Comparison of ENCODE assay signal across 8 mouse cellular contexts in the genomic region with DNA sequence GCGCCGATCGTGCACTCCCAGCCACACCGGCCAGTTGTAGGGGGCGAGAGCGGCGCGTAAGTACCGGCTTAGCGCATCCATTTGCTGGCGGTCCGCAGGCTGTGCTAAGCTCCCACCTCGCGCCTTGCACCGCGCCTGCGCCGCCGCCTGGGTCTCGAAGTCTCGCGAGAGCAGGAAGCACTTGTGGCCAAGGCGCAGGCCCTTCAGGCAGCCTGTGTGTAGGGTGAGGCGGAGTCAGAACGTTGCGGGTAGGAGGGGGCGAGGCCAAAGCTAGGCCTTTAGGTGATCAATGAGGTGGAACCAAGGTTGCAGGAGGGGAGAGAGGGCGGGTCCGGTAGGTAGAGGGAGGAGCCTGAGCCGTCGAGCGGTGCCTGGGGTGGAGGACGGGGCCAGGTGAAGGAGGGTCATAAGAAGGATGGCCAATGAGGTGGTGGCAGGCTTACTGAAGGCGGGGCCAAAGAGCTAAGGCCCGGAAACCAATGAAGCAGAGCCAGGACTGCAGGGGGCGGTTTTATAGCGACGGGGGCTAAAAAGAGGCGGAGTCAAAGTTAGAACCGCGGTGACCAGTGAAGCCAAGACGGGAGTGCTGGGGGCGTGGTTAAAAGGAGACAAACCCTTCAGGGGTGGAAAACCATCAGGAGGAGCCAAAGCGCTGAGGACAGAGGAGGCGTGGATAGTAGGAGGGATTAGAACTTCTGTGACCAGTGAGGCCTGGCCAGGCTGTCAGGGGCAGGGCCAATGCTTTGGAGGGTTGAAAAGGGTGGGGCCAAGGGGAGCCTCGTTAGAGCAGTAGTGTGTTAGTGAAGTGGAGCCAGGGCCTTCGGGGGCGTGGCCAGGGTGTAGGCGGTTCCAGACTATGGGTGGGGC. TPM values are rescaled to one million over a fixed set of nuclear protein-coding genes. Genes with fewer than 3 reads are reported as not detected.
DNase-seq lines count a peak whose midpoint lies in the region; ATAC-seq and TF ChIP-seq lines count a peak whose summit lies in the region.

No protein-coding gene starts in this region.

- peak overlapping the region; percentile 97 for H3K9ac ChIP-seq in forebrain, embryonic 16.5 days (replicated peaks; ENCODE audit: low read depth, low read length)
- peak overlapping the region; percentile 91 for H3K9ac ChIP-seq in lung, embryonic 14.5 days

- peak; percentile 98 for TF ChIP-seq POLR2A in olfactory bulb, adult 2 months (IDR thresholded peaks at IDR 0.05; ENCODE audit: insufficient read depth, low read depth, low read length)
- TF ChIP-seq POLR2A in thymus, adult 2 months (IDR thresholded peaks at IDR 0.05; ENCODE audit: control insufficient read depth, extremely low read depth, insufficient read depth, low read length, poor library complexity): peak; percentile 89

- no peak for TF ChIP-seq CTCF in G1E (IDR thresholded peaks at IDR 0.05; ENCODE audit: low read depth, low read length)
- peak; percentile 47; the same call in 1 of the 2 replicates for TF ChIP-seq CTCF in layer of hippocampus, adult 2 months (conservative IDR thresholded peaks at IDR 0.05)
- TF ChIP-seq CTCF in lung, embryonic 14.5 days (IDR thresholded peaks at IDR 0.05; ENCODE audit: low read depth): 0 out of 2 replicates have a peak, but pooled peaks have one; percentile 1
- peak; percentile 12; the same call in 1 of the 2 replicates for TF ChIP-seq CTCF in olfactory bulb, adult 2 months (IDR thresholded peaks at IDR 0.05; ENCODE audit: insufficient read depth, low read depth, low read length)
- no peak for TF ChIP-seq CTCF in thymus, adult 2 months (IDR thresholded peaks at IDR 0.05; ENCODE audit: borderline replicate concordance, control insufficient read depth, extremely low read depth, insufficient read depth, low read length, poor library complexity)

- WGBS in forebrain, embryonic 16.5 days: under 1% methylated on average over 49 of the region's 49 CpGs
- 1% methylated on average over 49 of the region's 49 CpGs for WGBS in lung, embryonic 14.5 days
- WGBS in olfactory bulb, adult 2 months: under 1% methylated on average over 49 of the region's 49 CpGs
- 1% methylated on average over 49 of the region's 49 CpGs for WGBS in thymus, adult 2 months

- H3K4me3 ChIP-seq in G1E (ENCODE audit: low read depth, low read length): peak overlapping the region; percentile 87
- H3K4me3 ChIP-seq in forebrain, embryonic 16.5 days (replicated peaks; ENCODE audit: low read length): peak overlapping the region; percentile 78
- peak overlapping the region; percentile 85 for H3K4me3 ChIP-seq in layer of hippocampus, adult 2 months
- peak overlapping the region; percentile 72 for H3K4me3 ChIP-seq in lung, embryonic 14.5 days (ENCODE audit: low read depth, low read length)
- H3K4me3 ChIP-seq in olfactory bulb, adult 2 months (ENCODE audit: insufficient read depth, low read depth, low read length): peak overlapping the region; percentile 83
- H3K4me3 ChIP-seq in thymus, adult 2 months (ENCODE audit: control insufficient read depth, insufficient read depth, low read length): peak overlapping the region; percentile 86

- H3K4me2 ChIP-seq in forebrain, embryonic 16.5 days (ENCODE audit: low read length): peak overlapping the region; percentile 87
- H3K4me2 ChIP-seq in lung, embryonic 14.5 days: peak overlapping the region; percentile 88

- H3K9me3 ChIP-seq in G1E (replicated peaks): no peaks in the 10 kb centered on the region
- no peaks in the 10 kb centered on the region for H3K9me3 ChIP-seq in forebrain, embryonic 16.5 days (ENCODE audit: control insufficient read depth, low read length)
- H3K9me3 ChIP-seq in lung, embryonic 14.5 days (ENCODE audit: low read depth, low read length): no peaks in the 10 kb centered on the region

- peak; percentile 96 for DNase-seq in G1E (ENCODE audit: low spot score)
- peak; percentile 98 to 99 for DNase-seq in cerebellum, adult 18-20 months
- peak; percentile 92 to 95 for DNase-seq in heart, postnatal 36 days
- peak; percentile 92 to 97 for DNase-seq in layer of hippocampus, adult 2 months (ENCODE audit: low spot score in 2 of 2)
- DNase-seq in lung, embryonic 14.5 days: peak; percentile 99
- peak; percentile 94 for DNase-seq in thymus, adult 2 months

- H3K27ac ChIP-seq in forebrain, embryonic 16.5 days (ENCODE audit: low read length): peak overlapping the region; percentile 95
- H3K27ac ChIP-seq in layer of hippocampus, adult 2 months: peak overlapping the region; percentile 96
- H3K27ac ChIP-seq in lung, embryonic 14.5 days (ENCODE audit: low read depth): peak overlapping the region; percentile 90
- peak overlapping the region; percentile 95 for H3K27ac ChIP-seq in olfactory bulb, adult 2 months (ENCODE audit: insufficient read depth, low read depth, low read length)
- H3K27ac ChIP-seq in thymus, adult 2 months (ENCODE audit: control insufficient read depth, insufficient read depth, low read length): no peak overlapping the region

- peaks cover 7% of the 10 kb centered on the region for H3K36me3 ChIP-seq in G1E (replicated peaks)
- no peaks in the 10 kb centered on the region for H3K36me3 ChIP-seq in forebrain, embryonic 16.5 days (ENCODE audit: control insufficient read depth, insufficient read depth)
- H3K36me3 ChIP-seq in lung, embryonic 14.5 days (ENCODE audit: insufficient read depth): no peaks in the 10 kb centered on the region
- H3K36me3 ChIP-seq in thymus, adult 2 months (ENCODE audit: control insufficient read depth, insufficient read depth, low read length): no peaks in the 10 kb centered on the region

- ATAC-seq in G1E (ENCODE audit: extremely low read depth, insufficient number of reproducible peaks, low FRiP score, poor library complexity, severe bottlenecking): peak; percentile 90
- peak; percentile 94 for ATAC-seq in forebrain, embryonic 16.5 days
- ATAC-seq in lung, embryonic 14.5 days (ENCODE audit: insufficient read depth): peak; percentile 93

- peaks cover 36% of the 10 kb centered on the region for H3K27me3 ChIP-seq in G1E (ENCODE audit: insufficient read depth, low read length)
- no peaks in the 10 kb centered on the region for H3K27me3 ChIP-seq in forebrain, embryonic 16.5 days (replicated peaks; ENCODE audit: control insufficient read depth, insufficient read depth, low read length)
- peaks cover 7% of the 10 kb centered on the region; the same call in 1 of the 2 replicates for H3K27me3 ChIP-seq in lung, embryonic 14.5 days (ENCODE audit: insufficient read depth, low read length)
- H3K27me3 ChIP-seq in thymus, adult 2 months (ENCODE audit: control insufficient read depth, insufficient read depth, low read length): peaks cover 3% of the 10 kb centered on the region; the same call in 1 of the 2 replicates

- H3K4me1 ChIP-seq in G1E (ENCODE audit: insufficient read depth, low read depth, low read length): peaks cover 27% of the 10 kb centered on the region
- H3K4me1 ChIP-seq in forebrain, embryonic 16.5 days (replicated peaks; ENCODE audit: control insufficient read depth, insufficient read depth, low read length): peaks cover 14% of the 10 kb centered on the region
- H3K4me1 ChIP-seq in lung, embryonic 14.5 days (ENCODE audit: insufficient read depth): peaks cover 10% of the 10 kb centered on the region; the same call in 1 of the 2 replicates
- H3K4me1 ChIP-seq in olfactory bulb, adult 2 months (ENCODE audit: control insufficient read depth, insufficient read depth, low read length): peaks cover 26% of the 10 kb centered on the region
- peaks cover 14% of the 10 kb centered on the region for H3K4me1 ChIP-seq in thymus, adult 2 months (replicated peaks; ENCODE audit: control insufficient read depth, insufficient read depth, low read length)

- intact Hi-C loops in heart, postnatal 36 days (cut with DNase I): loop anchor here (2.0 to 10.0 kb wide), 5 partner anchors 43 to 1730 kb away; a partner anchor contains a TSS

RNA-seq across cellular contexts. Expression of a gene that starts 1.7 kb away (rescaled TPM):
- total RNA-seq in G1E (2014; fragmentation: Nextera tagmentation): 3.1 and 5.3 TPM in 2 replicates
- total RNA-seq in G1E (2017): 2.6 and 3.3 TPM in 2 replicates
- 1.8 and 2.2 TPM in 2 replicates for polyA plus RNA-seq in G1E (2012)
- polyA plus RNA-seq in forebrain, embryonic 16.5 days (2015; fragmentation: Nextera tagmentation; extraction: Ambion mirVana): 3.5 and 4.4 TPM in 2 replicates
- under 1 TPM; 0.75 to 0.84 TPM for total RNA-seq in heart, postnatal 36 days (2021)
- total RNA-seq in layer of hippocampus, adult 2 months (2021): 1 to 10 TPM; 3.0 to 3.5 TPM
- polyA plus RNA-seq in lung, embryonic 14.5 days (2014; fragmentation: Nextera tagmentation; extraction: Ambion mirVana): 1.8 TPM in 2 replicates
- not detected in 2 replicates for polyA plus RNA-seq in olfactory bulb, adult 2 months (2012; ENCODE audit: insufficient read depth, insufficient read length, low replicate concordance, missing spikeins)
- 2.3 and 3.1 TPM in 2 replicates for polyA plus RNA-seq in thymus, adult 2 months (2012; rRNA removed)

RNA-seq across cellular contexts. Expression of a gene that starts 5.0 kb away (rescaled TPM):
- 0.08 TPM in 1 of 2 replicates, not detected in the other for total RNA-seq in G1E (2014; fragmentation: Nextera tagmentation)
- under 0.01 and 0.11 TPM in 2 replicates for total RNA-seq in G1E (2017)
- polyA plus RNA-seq in G1E (2012): 0.13 and 0.20 TPM in 2 replicates
- 20.4 and 26.5 TPM in 2 replicates for polyA plus RNA-seq in forebrain, embryonic 16.5 days (2015; fragmentation: Nextera tagmentation; extraction: Ambion mirVana)
- 1 to 10 TPM in 1 of 2 experiments, under 1 TPM in 1; 1.00 to 1.5 TPM for total RNA-seq in heart, postnatal 36 days (2021)
- 100 to 1,000 TPM; 647 to 698 TPM for total RNA-seq in layer of hippocampus, adult 2 months (2021)
- 1.3 and 1.6 TPM in 2 replicates for polyA plus RNA-seq in lung, embryonic 14.5 days (2014; fragmentation: Nextera tagmentation; extraction: Ambion mirVana)
- 51.0 and 92.9 TPM in 2 replicates for polyA plus RNA-seq in olfactory bulb, adult 2 months (2012; ENCODE audit: insufficient read depth, insufficient read length, low replicate concordance, missing spikeins)
- 1.1 and 1.9 TPM in 2 replicates for polyA plus RNA-seq in thymus, adult 2 months (2012; rRNA removed)

RNA-seq across cellular contexts. Expression of a gene that starts 43.8 kb away (rescaled TPM):
- not detected in 2 replicates for total RNA-seq in G1E (2014; fragmentation: Nextera tagmentation)
- total RNA-seq in G1E (2017): not detected in 2 replicates
- not detected in 2 replicates for polyA plus RNA-seq in G1E (2012)
- not detected in 2 replicates for polyA plus RNA-seq in forebrain, embryonic 16.5 days (2015; fragmentation: Nextera tagmentation; extraction: Ambion mirVana)
- not detected for total RNA-seq in heart, postnatal 36 days (2021)
- not detected for total RNA-seq in layer of hippocampus, adult 2 months (2021)
- polyA plus RNA-seq in lung, embryonic 14.5 days (2014; fragmentation: Nextera tagmentation; extraction: Ambion mirVana): not detected in 2 replicates
- not detected in 2 replicates for polyA plus RNA-seq in olfactory bulb, adult 2 months (2012; ENCODE audit: insufficient read depth, insufficient read length, low replicate concordance, missing spikeins)
- polyA plus RNA-seq in thymus, adult 2 months (2012; rRNA removed): 1.1 TPM in 1 of 2 replicates, not detected in the other

RNA-seq across cellular contexts. Expression of a gene that starts 47.8 kb away (rescaled TPM):
- total RNA-seq in G1E (2014; fragmentation: Nextera tagmentation) (not detected in 2 replicates), G1E (2017) (not detected in 2 replicates)
- polyA plus RNA-seq in G1E (2012): not detected in 2 replicates
- not detected in 2 replicates for polyA plus RNA-seq in forebrain, embryonic 16.5 days (2015; fragmentation: Nextera tagmentation; extraction: Ambion mirVana)
- not detected for total RNA-seq in heart, postnatal 36 days (2021)
- total RNA-seq in layer of hippocampus, adult 2 months (2021): not detected
- polyA plus RNA-seq in lung, embryonic 14.5 days (2014; fragmentation: Nextera tagmentation; extraction: Ambion mirVana): 0.11 TPM in 1 of 2 replicates, not detected in the other
- polyA plus RNA-seq in olfactory bulb, adult 2 months (2012; ENCODE audit: insufficient read depth, insufficient read length, low replicate concordance, missing spikeins): not detected in 2 replicates
- polyA plus RNA-seq in thymus, adult 2 months (2012; rRNA removed): 0.16 and 0.24 TPM in 2 replicates

RNA-seq across cellular contexts. Expression of a gene that starts 58.5 kb away (rescaled TPM):
- 113 and 114 TPM in 2 replicates for total RNA-seq in G1E (2014; fragmentation: Nextera tagmentation)
- 79.9 and 90.4 TPM in 2 replicates for total RNA-seq in G1E (2017)
- 276 and 317 TPM in 2 replicates for polyA plus RNA-seq in G1E (2012)
- polyA plus RNA-seq in forebrain, embryonic 16.5 days (2015; fragmentation: Nextera tagmentation; extraction: Ambion mirVana): 240 and 264 TPM in 2 replicates
- 10 to 100 TPM; 11.2 to 19.7 TPM for total RNA-seq in heart, postnatal 36 days (2021)
- total RNA-seq in layer of hippocampus, adult 2 months (2021): 10 to 100 TPM; 87.8 to 90.3 TPM
- 142 and 146 TPM in 2 replicates for polyA plus RNA-seq in lung, embryonic 14.5 days (2014; fragmentation: Nextera tagmentation; extraction: Ambion mirVana)
- polyA plus RNA-seq in olfactory bulb, adult 2 months (2012; ENCODE audit: insufficient read depth, insufficient read length, low replicate concordance, missing spikeins): not detected in 2 replicates
- polyA plus RNA-seq in thymus, adult 2 months (2012; rRNA removed): 173 and 177 TPM in 2 replicates

Comparison
In these comparisons a context has a peak if more than half of its experiments do, and no peak if none do; other contexts are left out.
1. CTCF ChIP-seq: peak in layer of hippocampus, adult 2 months (single experiment), lung, embryonic 14.5 days (single experiment) and olfactory bulb, adult 2 months (single experiment); none in G1E (single experiment) and thymus, adult 2 months (single experiment).
2. Peak in every context shown above with its lines, with median percentiles within 50 percentile points of each other: ATAC-seq, DNase-seq and H3K4me3 ChIP-seq.